11 mouse cellular contexts compared by ENCODE assay signal in genomic region chr1:133834309-133834708, GRCm38 (mm10). TPM values are rescaled to one million over a fixed set of nuclear protein-coding genes. Genes with fewer than 3 reads are reported as not detected.
A peak's percentile ranks its signal among the peaks of the same experiment; 100 is the strongest.
DNase-seq lines count a peak whose midpoint lies in the region; ATAC-seq lines count a peak whose summit lies in the region.
"Had no signal": no experiment of that assay in that cellular context is flagged by ENCODE, and none has a peak within 500 bp of the region (broad histone marks: within the 10 kb centered on the region; RNA-seq: fewer than 3 reads in every experiment).

No protein-coding gene starts in this region.

- H3K36me3 ChIP-seq in forebrain, embryonic 11.5 days (ENCODE audit: control insufficient read depth, insufficient read depth, low read length) = no peaks in the 10 kb centered on the region
- H3K36me3 ChIP-seq: hindbrain, embryonic 15.5 days; midbrain, embryonic 15.5 days had no signal

- H3K4me3 ChIP-seq in forebrain, embryonic 11.5 days (ENCODE audit: low read depth, low read length) = no peak overlapping the region
- H3K4me3 ChIP-seq: hindbrain, embryonic 15.5 days; midbrain, embryonic 15.5 days had no signal

- no peak overlapping the region for H3K4me2 ChIP-seq in forebrain, embryonic 11.5 days (ENCODE audit: low read depth, low read length, severe bottlenecking)
- H3K4me2 ChIP-seq: hindbrain, embryonic 15.5 days; midbrain, embryonic 15.5 days had no signal

- no peak overlapping the region for H3K9ac ChIP-seq in forebrain, embryonic 11.5 days (ENCODE audit: low read length)
- H3K9ac ChIP-seq: hindbrain, embryonic 15.5 days; midbrain, embryonic 15.5 days had no signal

- ATAC-seq in forebrain, embryonic 11.5 days (replicated peaks; ENCODE audit: low FRiP score) = no peak
- ATAC-seq in inflammation-experienced regulatory T-cells, adult 6 months = no peak
- ATAC-seq: midbrain, embryonic 15.5 days had no signal

- DNase-seq in gastrocnemius, adult 18-20 months (ENCODE audit: low spot score) = peak; percentile 61
- no peak for DNase-seq in gastrocnemius, postnatal 36 days
- peak; percentile 52 for DNase-seq in adipocyte (ENCODE audit: low spot score)
- peak; percentile 12 to 42 for DNase-seq in heart, postnatal 14 days
- DNase-seq in lung, postnatal 25 days (ENCODE audit: low spot score) = peak; percentile 56
- DNase-seq in forebrain, embryonic 11.5 days (ENCODE audit: low spot score) = no peak
- no peak for DNase-seq in thymus, postnatal 36 days

- H3K4me1 ChIP-seq in forebrain, embryonic 11.5 days (replicated peaks; ENCODE audit: control insufficient read depth, insufficient read depth, low read length) = no peaks in the 10 kb centered on the region
- H3K4me1 ChIP-seq: midbrain, embryonic 15.5 days had no signal

- H3K27ac ChIP-seq in forebrain, embryonic 11.5 days (ENCODE audit: low read depth, low read length) = no peak overlapping the region
- H3K27ac ChIP-seq: hindbrain, embryonic 15.5 days; midbrain, embryonic 15.5 days had no signal

- H3K27me3 ChIP-seq in forebrain, embryonic 11.5 days (ENCODE audit: control insufficient read depth, insufficient read depth, low read length) = no peaks in the 10 kb centered on the region
- H3K27me3 ChIP-seq: CH12.LX; hindbrain, embryonic 15.5 days; midbrain, embryonic 15.5 days had no signal

- WGBS in forebrain, embryonic 11.5 days = 95% methylated on average over 6 of the region's 6 CpGs

- intact Hi-C loops in gastrocnemius, postnatal 36 days (cut with DNase I) = no loop called here
- intact Hi-C loops in heart, postnatal 14 days (cut with DNase I) = no loop called here

- H3K9me3 ChIP-seq in forebrain, embryonic 11.5 days (ENCODE audit: control insufficient read depth, low read length) = no peaks in the 10 kb centered on the region
- H3K9me3 ChIP-seq: hindbrain, embryonic 15.5 days; midbrain, embryonic 15.5 days had no signal

RNA-seq across cellular contexts. Expression of gene Atp2b4, which starts 33.5 kb away (rescaled TPM):
- 10 to 100 TPM in 1 of 2 experiments, 1 to 10 TPM in 1; 7.1 to 11.6 TPM for total RNA-seq in gastrocnemius, adult 18-20 months (2021)
- total RNA-seq in gastrocnemius, postnatal 36 days (2021) = 10 to 100 TPM in 1 of 2 experiments, 1 to 10 TPM in 1; 8.6 to 12.9 TPM
- total RNA-seq in heart, postnatal 14 days (2021) = 10 to 100 TPM; 29.9 to 32.2 TPM
- 7.4 and 8.2 TPM in 2 replicates for polyA plus RNA-seq in forebrain, embryonic 11.5 days (2014; fragmentation: Nextera tagmentation; extraction: Ambion mirVana)
- polyA plus RNA-seq in inflammation-experienced regulatory T-cells, adult 6 months (2017; shearing (Covaris generic)) = 10 to 100 TPM; 13.7 to 26.5 (median 16.2) TPM

Comparison
In these comparisons a context has a peak if more than half of its experiments do, and no peak if none do; other contexts are left out.
1. DNase-seq: peak in gastrocnemius, adult 18-20 months (single experiment), adipocyte (single experiment), heart, postnatal 14 days (2 of 2) and lung, postnatal 25 days (single experiment); none in gastrocnemius, postnatal 36 days (0 of 2), forebrain, embryonic 11.5 days (single experiment) and thymus, postnatal 36 days (0 of 2).